Mouse (Mus musculus): ENCODE results near the gene Thsd1. TPM values are rescaled to one million over a fixed set of nuclear protein-coding genes. Genes with fewer than 3 reads are reported as not detected.

Thsd1 gene
- total RNA-seq (2021): 1 to 10 TPM; 3.6 to 4.6 TPM

DNA sequence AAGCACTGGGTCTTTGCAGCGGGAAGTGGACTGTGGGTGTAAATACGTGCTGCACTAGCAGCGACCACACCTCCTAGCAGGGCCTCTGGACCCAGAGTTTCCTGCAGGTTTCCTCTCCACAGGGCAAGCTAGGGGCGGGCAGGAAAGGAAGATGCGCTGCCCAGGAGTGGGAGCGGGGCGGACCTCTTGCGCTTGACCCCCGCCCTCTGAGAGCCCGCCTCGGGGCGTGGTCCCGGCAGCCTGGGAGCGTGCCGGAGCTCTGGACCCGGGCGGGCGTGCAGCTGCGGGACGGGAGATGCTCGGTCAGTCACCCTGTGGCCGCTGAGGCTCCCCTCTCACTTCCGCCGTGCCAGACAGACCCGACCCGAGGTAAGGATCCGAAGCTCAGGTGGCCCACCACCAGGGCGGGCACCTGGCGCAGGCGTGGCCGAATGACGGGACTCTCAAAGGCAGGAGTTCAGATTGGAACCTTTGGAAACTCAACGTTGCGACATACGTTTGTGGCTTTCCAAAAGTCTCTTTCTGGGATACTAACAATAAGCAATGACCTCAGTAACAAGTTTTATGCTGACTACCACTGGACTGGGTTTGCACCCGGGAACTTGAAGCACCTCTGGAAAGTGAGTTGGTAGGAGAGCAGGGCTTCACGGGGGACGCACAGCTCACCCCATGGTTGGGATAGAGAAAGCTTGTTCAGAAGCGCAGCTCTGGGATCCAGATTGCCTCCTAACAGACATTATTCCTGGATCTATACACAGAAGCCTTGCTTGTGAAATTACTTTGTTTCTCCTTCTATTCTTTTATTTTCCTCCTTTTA, at the start of gene Thsd1:
TSS of gene Thsd1 (plus strand) at position 253 of the 817 bp plus-strand sequence.
- DNase-seq (ENCODE audit: low spot score in 2 of 2): peak in 1 of 2 experiments; percentile 5
- intact Hi-C loops (cut with DNase I): no loop called here

DNA sequence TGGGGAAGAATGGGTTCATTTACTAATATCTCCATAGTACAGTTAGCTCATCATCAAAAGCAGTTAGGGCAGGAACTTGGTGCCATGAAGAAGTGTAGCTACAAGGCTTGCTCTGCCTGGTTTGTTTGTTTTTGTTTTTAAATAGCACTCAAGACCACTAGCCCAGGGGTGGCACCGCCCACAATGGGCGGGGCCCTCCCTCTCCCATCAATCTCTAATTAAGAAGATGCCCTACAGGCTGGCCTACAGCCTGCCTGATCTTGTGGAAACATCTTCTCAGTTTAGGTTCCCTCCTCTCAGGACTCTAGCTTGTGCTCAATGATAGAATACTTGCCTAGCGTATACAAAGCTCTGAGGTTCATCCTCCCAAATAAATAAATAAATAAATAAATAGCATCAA, 42.2 kb upstream of the Thsd1 start:
- intact Hi-C loops (cut with DNase I): loop anchor here (2.0 kb wide), 2 partner anchors 18 to 124 kb away; partner anchors contain the start of genes Alg11, Atp7b and Nek3
- DNase-seq (ENCODE audit: low spot score in 2 of 2): no peak

DNA sequence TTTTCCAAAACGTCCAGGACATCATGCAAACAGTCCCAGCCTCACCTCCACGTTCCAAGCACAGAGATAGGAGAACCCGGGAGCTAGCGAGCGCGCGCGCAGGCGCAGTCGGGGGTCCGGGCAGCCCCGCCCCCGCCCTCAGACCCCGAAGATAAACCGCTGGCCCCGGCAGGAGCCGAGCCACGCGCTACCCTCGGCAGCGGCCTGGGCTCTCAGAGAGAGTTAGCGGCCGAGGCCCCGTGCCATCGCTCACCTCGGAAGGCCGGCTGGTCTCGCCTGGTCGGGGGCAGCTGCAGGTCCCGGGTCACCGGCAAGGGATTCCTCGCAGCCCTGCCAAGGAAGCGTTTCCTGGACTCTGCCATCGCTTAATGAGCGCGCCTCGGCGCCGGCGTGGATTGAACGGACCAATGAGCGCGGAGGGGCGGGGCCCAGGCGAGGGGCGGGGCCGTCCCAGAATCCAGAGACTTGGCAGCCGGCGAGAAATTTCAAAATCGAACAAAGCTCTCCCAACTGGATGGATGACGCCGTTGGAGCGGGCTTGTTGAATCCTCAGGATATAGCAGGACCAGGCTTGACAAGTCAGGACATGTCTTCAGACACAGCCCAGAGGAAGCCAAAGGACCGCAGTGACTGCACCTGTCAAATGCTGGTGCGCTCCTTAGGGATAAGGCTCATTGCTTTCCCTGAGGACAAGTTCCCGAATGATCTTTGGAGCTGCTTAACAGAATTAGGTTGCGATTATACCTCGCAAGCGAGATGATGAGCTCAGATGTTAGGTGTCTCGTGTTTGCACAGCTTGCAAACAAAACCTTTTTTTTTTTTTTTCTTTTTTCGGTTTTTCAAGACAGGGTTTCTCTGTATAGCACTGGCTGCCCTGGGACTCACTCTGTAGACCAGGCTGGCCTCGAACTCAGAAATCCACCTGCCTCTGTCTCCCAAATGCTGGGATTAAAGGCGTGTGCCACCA, 41.4 kb upstream of the Thsd1 start, which contains the start of gene Ckap2:
TSS of gene Ckap2 (minus strand) at position 389 of the 967 bp plus-strand sequence.
- intact Hi-C loops (cut with DNase I): loop anchor here (2.0 kb wide), 2 partner anchors 19 to 125 kb away; partner anchors contain the start of genes Alg11, Atp7b and Nek3
- peak; percentile 81 for DNase-seq (ENCODE audit: low spot score in 2 of 2)

DNA sequence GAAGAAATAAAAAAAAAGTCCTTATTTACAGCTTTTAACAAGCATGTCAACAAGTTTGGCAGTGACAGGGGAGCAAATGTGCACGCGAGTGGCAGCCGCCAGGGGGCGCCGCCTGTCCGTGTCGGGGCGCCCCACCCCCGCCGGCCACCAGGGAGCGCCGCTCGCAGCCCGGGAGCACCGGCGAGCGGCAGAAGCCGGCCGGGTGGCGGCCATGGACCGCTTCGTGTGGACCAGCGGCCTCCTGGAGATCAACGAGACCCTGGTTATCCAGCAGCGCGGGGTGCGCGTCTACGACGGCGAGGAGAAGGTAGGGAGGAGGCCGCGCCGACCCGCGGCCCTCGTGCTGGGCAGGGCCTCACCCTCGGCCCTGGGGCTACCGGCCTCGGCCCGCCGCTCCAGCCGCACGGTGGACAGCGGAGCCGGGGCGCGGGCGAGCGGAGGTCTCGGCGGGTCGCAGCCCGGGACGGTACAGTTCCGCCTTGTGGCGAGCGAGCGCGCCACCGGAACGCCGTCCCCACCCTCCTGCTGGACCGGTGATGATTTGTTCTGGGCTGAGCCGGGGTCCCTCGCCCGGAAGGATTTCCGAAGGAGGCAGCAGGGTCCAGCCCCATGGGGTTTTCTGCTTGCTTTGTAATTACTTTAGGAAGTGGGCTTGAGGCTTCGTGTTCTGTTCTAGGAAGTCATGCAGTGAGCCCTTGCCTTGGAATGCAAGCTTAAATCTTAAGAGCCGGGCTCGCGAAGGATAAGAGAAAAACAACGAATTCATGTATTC, 34.3 kb upstream of the Thsd1 start, which contains the start of gene Vps36:
TSS of gene Vps36 (plus strand) at position 150 of the 772 bp plus-strand sequence.
- DNase-seq (ENCODE audit: low spot score in 2 of 2): peak; percentile 83 to 89
- intact Hi-C loops (cut with DNase I): loop anchor here (1.0 to 5.0 kb wide), 4 partner anchors 184 to 218 kb away; partner anchors contain the start of genes Mrps31 and Slc25a15

DNA sequence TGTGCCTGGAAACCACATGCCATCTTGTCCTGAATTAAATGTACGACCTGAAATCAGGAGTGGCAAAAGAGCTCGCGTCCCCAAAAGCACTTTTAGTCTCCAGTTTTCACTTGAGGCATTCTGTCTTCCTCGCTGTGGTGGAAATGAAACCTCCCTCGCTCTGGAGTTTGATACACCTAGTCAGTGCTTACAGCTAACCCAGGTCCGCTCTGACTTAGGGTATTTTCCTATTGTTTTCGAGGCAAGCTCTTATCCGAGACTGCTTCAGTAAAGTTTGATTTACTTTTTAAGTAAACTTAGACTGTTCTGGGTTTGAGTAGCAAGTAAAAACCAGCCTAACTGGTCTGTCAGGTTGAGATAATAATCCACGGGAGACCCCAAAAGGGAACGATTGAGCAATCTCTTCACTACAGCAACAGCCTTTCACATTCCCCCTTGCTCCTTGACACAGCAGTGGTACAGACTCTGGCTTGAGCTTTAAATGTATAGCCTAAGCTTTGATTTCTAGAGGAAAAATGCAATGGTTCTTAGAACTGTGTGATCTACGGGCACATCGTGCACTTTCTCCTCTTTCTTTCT, 33.6 kb upstream of the Thsd1 start:
- no peak for DNase-seq (ENCODE audit: low spot score in 2 of 2)
- intact Hi-C loops (cut with DNase I): loop anchor here (1.0 to 5.0 kb wide), 4 partner anchors 183 to 218 kb away; partner anchors contain the start of genes Mrps31 and Slc25a15

DNA sequence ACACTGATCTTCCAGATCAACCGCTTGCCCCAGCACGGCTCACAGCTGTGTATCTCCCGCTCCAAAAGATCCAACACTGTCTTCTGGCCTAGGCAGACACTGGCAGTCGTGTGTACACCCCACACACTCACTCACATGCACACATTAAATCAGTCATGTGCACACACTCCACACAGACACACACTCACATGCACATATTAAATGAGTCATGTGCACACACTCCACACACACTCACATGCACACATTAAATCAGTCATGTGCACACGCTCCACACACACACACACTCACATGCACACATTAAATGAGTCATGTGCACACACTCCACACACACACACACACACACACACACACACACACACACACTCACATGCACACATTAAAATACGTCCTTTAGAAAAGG, 29.2 kb upstream of the Thsd1 start:
- intact Hi-C loops (cut with DNase I): no loop called here
- no peak for DNase-seq (ENCODE audit: low spot score in 2 of 2)

DNA sequence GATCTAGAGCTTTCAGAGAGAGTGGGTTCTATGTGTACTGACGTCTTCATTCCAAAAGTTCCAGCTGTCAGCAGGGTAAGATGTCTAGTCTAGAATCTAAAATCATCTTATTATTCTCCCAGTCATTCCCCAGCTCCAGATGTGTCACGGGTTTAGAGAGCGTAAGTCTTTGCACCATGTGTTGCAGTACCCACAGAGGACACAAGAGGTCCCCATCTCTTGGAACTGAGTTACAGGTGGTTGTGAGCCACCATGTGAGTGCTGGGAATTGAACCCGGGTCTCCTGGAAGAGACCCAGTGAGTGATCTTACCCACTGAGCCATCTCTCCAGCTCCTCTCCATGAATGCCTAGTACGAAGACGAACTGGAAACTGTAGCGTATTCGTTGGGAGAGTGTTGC, 27.6 kb upstream of the Thsd1 start:
- DNase-seq (ENCODE audit: low spot score in 2 of 2): no peak
- intact Hi-C loops (cut with DNase I): no loop called here

DNA sequence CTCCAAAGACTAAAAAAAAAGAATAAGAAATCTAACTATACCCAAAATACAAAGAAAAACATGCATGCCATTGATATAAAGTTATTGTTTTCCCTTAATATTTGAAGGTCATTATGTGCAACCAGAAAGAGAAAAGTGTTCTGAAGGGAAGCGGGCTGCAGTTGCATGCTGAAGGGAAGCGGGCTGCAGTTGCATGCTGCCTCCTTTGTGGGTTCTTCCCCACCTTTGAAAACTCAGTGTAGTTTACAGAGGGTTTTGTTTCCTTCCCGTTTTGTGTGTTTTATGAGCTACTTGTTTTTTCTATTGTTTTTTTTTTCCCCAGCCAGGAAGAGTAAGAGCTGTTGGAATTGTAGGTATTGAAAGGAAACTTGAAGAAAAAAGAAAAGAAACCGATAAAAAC, 19.6 kb upstream of the Thsd1 start:
- no peak for DNase-seq (ENCODE audit: low spot score in 2 of 2)
- intact Hi-C loops (cut with DNase I): no loop called here

DNA sequence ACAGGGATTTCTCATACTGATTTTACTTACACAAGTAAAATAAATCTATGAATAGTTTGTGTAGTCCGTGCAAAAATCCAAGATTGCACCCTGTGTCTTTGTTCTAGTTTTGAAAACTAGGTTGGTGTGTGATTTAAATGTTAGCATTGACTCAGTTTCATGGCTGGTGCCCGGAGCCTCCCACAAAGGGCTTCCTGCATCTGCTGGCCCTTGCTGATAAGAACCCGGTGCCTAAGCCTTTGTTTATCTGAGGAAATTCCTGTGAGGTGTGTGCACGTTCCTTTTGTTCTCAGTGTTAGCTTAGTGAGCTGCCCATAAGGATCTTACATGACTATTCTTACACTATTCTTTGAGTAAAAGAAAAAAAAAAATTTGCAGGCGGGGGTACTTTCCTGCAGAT, 18.1 kb upstream of the Thsd1 start:
- intact Hi-C loops (cut with DNase I): no loop called here
- DNase-seq (ENCODE audit: low spot score in 2 of 2): no peak

DNA sequence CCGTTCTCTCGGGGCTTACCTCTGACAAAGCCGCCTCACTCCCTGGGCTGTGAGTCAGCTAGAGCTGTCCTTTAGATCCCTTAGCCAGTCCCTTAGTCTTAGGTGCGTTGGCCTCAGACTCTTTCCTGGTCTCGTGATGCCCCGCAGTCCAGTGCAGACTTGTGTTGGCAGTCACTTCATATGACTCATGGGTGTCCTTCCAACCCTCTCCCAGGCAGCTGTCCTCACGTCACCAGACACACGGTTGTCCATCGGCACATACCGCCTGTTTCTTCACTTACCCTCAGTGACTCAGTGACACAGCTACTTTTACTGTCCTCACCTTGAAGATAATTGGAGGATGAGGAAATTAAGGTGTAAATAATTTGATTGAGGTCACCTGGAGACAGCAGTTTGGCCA, 12.3 kb upstream of the Thsd1 start:
- DNase-seq (ENCODE audit: low spot score in 2 of 2): no peak
- intact Hi-C loops (cut with DNase I): no loop called here

DNA sequence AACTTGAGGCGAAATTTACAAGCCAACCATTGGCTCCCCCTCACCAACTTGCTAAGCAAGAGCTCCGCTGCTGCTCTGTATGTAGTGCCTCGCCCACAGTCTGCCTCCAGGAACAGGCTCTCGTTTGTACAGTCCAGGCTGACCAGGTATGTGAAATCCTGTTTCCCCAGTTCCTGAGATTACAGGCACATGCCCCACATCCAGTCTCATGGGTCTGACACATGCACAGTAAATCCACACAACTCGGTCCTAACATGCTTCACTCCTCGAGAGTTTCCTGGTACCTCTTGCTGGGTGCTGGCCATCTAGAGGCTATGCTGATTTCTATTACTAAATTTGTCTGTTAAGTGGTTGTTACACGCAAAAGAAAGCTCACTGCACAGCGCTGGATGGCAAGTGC, 752 bp upstream of the Thsd1 start:
- peak; percentile 2 to 4 for DNase-seq (ENCODE audit: low spot score in 2 of 2)
- intact Hi-C loops (cut with DNase I): no loop called here

DNA sequence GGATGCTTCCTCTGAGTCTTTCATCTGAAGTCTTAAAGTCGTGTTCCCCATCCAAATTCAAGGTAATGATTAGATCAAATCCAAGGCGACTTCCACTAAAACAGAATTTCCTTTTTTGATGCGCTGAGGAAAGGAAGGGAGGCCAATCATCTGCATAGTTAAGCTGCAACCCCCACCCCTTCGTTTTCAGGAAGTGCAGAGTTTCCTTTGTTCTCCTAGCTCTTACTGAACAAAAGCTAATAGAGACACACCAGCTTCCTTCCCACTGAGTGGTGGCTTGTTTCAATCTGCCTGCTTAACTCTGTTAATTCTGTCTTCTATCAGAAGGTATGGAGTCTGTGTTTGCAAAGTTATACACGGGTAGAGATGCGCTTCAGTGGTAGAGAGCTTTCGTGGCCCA, 1.5 kb downstream of the Thsd1 start:
- intact Hi-C loops (cut with DNase I): no loop called here
- no peak for DNase-seq (ENCODE audit: low spot score in 2 of 2)

DNA sequence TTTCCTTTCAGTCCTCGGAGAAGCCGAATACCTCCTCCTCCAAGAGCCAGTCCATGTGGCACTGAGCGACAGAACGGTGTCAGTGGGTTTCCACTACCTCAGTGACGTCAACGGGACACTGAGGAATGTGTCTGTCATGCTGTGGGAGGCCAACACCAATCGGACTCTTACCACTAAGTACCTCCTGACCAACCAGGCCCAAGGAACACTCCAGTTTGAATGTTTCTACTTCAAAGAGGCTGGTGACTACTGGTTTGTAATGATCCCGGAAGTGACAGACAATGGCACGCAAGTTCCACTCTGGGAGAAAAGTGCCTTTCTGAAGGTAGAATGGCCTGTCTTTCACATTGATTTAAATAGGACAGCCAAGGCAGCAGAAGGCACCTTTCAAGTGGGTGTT, 15.9 kb downstream of the Thsd1 start:
- intact Hi-C loops (cut with DNase I): no loop called here
- DNase-seq (ENCODE audit: low spot score in 2 of 2): no peak

DNA sequence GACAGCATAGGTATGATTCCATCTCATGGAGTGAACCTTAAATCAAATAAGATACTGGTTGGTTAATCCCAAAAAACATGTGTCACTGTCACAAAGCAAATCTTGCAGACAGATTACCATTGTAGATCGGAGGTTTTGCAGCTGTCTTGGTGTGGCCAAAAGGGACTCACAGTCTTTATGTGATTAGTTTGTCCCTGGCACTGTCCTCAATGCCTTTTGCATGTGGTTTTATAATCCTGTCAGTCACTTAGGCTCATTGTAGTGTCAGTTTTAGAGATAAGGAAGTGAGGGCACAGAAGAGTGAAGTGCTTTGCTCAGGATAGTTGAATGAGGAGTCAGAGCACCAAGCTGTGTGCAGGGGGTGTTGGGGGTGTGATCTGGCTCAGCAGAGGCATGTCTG, 18.6 kb downstream of the Thsd1 start:
- no peak for DNase-seq (ENCODE audit: low spot score in 2 of 2)
- intact Hi-C loops (cut with DNase I): no loop called here

DNA sequence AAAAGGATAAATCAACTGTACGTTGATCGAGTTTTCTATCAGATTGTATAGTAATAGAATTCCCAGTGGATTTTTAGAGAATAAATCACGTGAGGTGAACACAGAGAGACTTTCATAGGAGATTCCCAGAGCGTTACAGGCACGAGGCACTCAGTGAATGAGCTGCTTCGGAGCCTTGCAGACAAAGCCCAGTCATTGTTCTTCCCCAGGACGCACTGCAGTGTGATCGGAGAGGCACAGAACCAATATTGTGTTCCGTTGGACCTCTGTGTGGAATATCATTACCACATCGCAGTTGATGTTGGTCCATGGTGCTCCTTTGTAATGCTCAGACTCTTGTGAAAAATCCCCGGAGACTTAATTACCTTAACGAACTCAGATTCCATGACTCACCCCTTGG, 20.8 kb downstream of the Thsd1 start:
- peak in 1 of 2 experiments; percentile 12 for DNase-seq (ENCODE audit: low spot score in 2 of 2)
- intact Hi-C loops (cut with DNase I): no loop called here

DNA sequence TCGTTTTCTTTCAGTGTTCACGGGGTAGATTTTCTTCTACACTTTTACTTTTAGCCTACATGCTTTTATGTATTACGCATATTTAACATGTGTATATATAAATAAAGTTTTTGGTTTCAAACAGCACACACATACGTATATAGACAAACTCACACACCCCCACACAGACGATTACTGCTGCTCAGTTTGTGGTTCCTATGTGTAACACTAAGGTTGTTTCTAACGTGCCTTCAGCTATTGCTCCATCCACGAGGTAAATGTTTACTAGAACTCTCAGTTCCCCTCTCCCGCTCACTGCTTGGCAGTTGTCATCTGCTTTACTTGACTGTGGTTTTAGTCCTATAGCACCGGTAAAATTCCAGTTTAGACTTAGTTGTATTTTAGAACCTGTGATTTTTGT, 22.0 kb downstream of the Thsd1 start:
- intact Hi-C loops (cut with DNase I): no loop called here
- no peak for DNase-seq (ENCODE audit: low spot score in 2 of 2)

DNA sequence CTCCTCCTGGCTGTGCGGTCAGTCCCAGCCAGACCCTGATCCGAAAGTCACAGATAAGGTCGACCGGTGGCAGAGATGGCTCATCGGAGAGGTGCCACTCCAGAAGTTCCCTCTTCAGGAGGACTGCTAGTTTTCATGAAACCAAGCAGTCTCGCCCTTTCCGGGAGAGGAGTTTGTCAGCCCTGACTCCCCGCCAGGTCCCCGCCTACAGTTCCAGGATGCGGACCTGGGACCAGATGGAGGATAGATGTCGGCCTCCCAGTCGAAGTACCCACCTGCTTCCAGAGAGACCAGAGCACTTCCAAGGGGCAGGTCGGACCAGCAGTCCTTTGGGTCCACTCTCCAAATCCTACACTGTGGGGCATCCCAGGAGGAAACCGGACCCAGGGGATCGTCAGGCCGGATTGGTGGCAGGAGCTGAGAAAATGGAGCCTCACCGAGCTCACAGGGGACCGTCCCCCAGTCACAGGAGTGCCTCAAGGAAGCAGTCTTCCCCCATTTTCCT, 31.9 kb downstream of the Thsd1 start:
- intact Hi-C loops (cut with DNase I): no loop called here
- no peak for DNase-seq (ENCODE audit: low spot score in 2 of 2)

DNA sequence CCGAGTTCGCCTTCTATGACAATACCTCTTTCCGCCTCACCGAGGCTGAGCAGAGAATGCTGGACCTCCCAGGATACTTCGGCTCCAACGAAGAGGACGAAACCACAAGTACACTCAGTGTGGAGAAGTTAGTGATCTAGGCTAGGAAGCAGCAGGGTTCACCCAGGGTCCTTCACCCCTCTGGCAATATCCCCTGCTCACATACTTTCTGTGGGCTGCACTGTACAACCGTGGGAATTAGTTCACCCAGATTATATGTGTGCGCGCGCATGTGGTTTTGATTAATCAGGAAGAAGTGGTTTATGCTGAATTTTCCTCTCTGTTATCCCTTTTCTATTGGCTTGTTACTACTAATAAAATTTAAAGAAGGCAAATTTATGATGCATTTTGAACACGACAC, 32.4 kb downstream of the Thsd1 start:
- no peak for DNase-seq (ENCODE audit: low spot score in 2 of 2)
- intact Hi-C loops (cut with DNase I): no loop called here

Measured in left cerebral cortex, postnatal 25 days (tissue).